Mouse (Mus musculus) monocyte, adult 5-6 weeks (primary cell): ENCODE data around the gene Sugct. TPM values are rescaled to one million over a fixed set of nuclear protein-coding genes. Genes with fewer than 3 reads are reported as not detected.
"Not testable (repeated sequence)": the region's sequence is repeated elsewhere in the genome, so short reads cannot be mapped to it uniquely, and the experiment has no call there.

Experiments
- ATAC-seq: fragments of 153-309, 156-312 bp; replicated peaks from 2 replicates; pipeline ENCODE4 v1.8.0; 2017; ENCODE audit warnings: mild to moderate bottlenecking; ENCODE audit not compliant: low TSS enrichment, insufficient number of reproducible peaks, severe bottlenecking, poor library complexity, low FRiP score
- total RNA-seq: library from RNA; stranded (forward); fragments of 200-1000, 200-491, 200-594 nt; gene quantifications from 3 replicates; pipeline ENCODE4 v1.2.3, GENCODE M21; 2017

Gene Sugct
- total RNA-seq, 1 experiment from 2014 or later = not detected

DNA sequence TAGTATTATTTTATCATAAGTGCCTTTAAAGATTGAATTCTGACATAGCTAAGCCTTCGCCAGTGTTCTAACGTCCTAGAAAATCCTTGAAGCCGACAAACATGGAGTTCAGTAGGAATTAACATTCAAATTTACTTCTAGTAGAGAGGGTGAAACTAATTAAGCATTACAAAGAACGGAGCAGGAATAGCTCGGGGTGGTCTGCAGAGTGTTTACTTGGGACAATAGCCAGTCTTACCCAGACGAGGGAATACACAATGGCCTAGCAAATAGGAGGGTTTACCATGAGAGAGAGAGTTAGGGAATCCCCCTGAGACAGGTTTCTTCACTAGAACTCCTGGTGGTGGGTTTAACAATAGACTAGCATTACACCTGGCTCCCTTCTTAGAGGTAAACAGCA, 865.1 kb downstream of the Sugct start:
- ATAC-seq = not testable (repeated sequence)

DNA sequence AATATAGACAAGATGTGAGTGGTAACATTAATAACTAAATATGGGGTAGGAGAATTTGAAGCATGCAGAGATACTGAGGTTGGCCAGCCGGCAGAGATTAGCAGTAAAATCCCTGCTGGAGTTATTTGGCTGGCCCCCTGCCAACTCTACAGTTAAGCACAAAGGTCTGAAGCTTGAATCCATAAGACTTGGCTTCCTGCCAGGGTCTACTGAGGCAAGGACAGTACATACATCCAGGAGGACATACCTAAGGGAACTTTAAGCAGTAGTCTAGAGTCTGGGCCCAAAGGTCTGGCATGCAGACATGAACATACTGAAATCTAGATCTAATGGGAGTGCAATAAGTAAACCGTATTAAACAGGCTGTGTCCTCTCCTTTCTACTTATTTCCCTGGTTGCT, 865.8 kb downstream of the Sugct start:
- no peak for ATAC-seq

DNA sequence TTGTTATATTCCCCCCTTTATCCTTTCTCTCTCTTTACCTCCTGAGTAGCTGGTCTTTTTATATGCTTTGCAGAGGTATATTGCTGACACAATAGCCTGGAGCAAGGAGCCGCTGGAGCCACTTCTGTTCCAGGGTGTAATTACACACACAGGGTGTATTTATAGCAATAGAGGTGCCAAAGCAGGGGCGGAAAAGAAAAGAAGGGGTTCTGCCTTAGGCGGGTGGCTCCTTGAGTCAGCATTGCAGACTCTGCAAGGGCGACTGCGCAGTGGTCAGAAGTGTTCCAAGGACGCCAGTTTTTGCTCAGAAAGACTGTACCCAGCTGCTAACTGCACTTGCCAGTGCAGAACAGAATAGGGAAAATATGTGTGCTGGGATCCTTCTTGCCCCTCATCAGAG, 869.7 kb downstream of the Sugct start:
- no peak for ATAC-seq

DNA sequence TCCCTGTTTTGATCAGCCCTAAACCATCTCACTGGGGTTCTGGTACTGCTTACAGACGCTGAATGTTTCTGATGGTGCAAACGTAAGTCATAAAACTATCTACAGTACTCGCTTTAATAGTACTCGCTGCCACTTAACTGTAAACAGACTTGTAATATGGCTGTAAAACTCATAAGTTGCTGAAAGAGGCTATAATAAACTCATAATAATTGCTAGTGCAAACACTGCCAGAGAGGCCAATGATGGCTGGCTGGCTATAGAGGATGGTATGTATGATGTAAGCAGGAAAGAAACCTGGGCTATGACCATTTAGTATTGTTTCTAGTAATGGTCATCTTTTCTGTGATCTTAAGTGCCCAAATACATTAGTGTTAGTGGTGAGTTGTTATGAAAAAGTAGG, 873.6 kb downstream of the Sugct start:
- ATAC-seq = no peak

DNA sequence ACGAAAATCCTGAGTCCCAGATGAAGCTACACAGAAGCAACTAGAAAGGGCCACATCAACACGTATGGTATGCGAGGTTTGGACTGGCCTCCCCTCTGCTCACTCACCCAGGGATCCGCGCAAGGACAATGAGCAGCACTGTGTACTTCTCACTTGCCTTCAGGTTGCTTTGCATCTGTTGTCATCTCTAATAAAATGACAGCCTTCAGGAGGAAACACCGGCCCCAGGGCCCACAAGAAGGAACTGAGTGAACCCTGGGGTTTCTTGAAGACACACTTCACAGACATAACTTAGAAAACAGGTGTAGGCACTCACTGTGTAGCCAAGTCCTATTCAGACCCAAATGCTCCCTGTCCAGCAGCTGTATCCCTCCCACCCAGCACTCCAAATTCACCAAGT, 877.9 kb downstream of the Sugct start:
- no peak for ATAC-seq

DNA sequence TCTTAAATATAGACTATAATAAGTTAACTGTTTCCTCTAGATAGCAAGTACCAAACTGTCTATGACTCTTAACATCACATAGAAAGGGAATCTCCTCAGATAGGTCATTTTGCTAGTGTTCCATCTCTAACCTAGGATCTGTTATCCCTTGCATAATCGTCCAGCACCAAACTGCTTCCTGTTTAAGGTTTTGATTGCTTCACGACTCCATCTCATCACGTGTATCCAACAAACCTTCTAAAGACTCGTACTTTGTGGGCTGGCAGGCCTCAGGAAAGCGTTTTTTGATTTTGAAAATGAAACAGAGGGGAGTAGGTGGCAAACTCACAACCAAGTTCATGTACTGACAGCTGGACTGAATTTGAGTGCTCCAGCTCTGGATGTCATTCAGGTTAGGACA, 878.6 kb downstream of the Sugct start:
- ATAC-seq = 0 out of 2 replicates have a peak, but pooled peaks have one; percentile 35

DNA sequence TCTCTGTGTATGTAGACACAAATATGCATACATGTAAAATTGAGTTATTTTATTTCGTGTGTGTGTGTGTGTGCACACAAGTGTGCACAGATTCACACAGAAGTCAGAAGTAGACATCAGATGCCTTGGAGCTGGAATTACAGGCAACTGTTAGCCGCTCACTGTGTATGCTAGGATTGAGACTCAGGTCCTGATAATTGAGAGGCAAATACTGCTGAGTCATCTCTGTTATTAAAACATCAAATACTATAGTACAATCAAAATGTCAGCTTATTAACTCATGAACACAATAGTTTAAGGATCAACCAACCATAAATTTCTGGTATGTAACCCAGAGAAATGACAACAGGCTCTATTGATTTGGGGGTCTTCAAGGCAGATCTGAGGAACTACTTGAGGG, 883.1 kb downstream of the Sugct start:
- ATAC-seq = no peak

Other genes starting within 250 kb of the Sugct start
- 13.9 to 49.2 TPM (median 36.4 TPM) in 3 replicates for gene Mplkip, start 361 bp downstream of the Sugct start, total RNA-seq
- gene Cdk13, start 109.5 kb upstream of the Sugct start, total RNA-seq = 114 to 138 TPM (median 137 TPM) in 3 replicates
- gene Rala, start 248.7 kb upstream of the Sugct start, total RNA-seq = 52.1 to 58.2 TPM (median 55.3 TPM) in 3 replicates